Mouse (Mus musculus): ENCODE data around the gene Prnp.

DNA sequence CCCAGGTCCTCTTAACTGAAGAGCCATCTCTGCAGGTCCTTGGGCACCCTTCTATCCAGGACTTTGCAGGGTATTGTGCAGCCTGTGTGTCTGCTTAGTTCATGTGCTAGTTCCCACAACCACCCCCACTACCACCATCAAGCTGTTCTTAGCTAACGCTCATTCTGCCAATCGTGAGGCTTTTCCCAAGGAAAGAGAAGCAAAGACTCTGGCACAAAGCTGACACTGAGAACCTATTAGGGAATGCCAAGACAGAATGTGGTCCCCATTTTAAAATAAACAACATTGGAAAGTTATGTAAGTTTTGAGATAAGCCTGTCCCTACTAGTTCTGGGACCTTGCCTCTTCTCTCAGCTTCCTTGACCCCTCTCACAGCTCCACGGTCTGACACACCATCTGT is 46.3 kb upstream of the Prnp start:
- no peak for TF ChIP-seq CTCF (IDR thresholded peaks at IDR 0.05; ENCODE audit: insufficient read depth, low read depth, low read length)
- TF ChIP-seq POLR2A (IDR thresholded peaks at IDR 0.05; ENCODE audit: insufficient read depth, low read depth, low read length): no peak
